Mouse (Mus musculus): ENCODE data around the gene Art4.
"Not testable (repeated sequence)": the region's sequence is repeated elsewhere in the genome, so short reads cannot be mapped to it uniquely, and the experiment has no call there.

The Art4 gene

DNA sequence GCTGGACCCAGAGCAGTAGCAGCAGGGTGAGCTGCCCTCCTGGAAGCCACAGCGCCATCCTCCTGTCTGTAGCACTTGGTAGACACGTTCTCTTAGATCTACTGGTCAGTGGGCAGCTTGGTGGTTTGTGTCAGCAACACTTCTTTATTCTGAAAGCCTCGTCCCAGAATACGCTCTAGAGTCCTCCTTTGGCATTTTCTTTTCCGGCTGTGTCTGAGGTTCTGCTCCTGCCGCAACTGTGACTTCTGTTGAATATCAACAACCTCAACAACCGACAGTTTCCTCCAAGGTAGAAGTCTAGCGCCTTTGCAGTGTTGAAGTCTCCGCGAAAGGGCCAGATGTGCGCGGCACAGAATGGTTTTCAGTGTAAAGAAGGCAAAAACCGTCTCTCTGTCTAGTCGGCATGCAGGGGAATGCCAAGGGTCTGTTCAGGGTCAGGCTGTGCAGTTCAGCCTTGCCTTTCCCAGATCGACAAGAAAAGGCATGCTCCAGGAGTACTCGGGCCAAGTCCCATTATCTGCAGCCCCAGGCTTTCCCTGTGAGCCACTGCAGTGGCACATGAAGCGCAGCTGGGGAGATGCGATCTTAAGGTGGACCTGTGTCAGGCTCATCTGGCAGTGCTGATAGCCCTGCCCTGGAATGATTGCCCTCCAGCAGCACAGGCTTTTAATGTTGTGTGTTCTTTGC is at the start of gene Art4:
Gene Art4, minus strand, starts transcription at position 548 of the 687 bp plus-strand sequence.
- no peak for DNase-seq (ENCODE audit: low read depth, low spot score)

DNA sequence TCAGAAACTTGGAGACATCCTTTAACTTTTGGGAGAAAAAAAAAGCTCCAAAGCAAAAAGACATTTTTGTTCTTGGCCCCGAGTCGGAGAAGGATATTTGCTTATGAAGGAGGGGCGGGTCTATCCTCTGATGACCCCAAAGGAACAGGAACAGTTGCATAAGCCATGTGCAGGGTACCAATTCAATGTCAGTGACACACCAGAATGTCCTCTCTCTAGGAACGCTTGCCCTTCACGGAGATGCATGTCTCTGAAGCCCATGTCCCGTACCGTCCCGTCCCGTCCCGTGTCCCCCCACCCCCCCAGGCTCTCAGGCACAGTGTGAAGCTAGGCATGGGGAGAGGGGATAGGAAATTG is 49.4 kb upstream of the Art4 start:
- no peak for DNase-seq (ENCODE audit: low read depth, low spot score)

DNA sequence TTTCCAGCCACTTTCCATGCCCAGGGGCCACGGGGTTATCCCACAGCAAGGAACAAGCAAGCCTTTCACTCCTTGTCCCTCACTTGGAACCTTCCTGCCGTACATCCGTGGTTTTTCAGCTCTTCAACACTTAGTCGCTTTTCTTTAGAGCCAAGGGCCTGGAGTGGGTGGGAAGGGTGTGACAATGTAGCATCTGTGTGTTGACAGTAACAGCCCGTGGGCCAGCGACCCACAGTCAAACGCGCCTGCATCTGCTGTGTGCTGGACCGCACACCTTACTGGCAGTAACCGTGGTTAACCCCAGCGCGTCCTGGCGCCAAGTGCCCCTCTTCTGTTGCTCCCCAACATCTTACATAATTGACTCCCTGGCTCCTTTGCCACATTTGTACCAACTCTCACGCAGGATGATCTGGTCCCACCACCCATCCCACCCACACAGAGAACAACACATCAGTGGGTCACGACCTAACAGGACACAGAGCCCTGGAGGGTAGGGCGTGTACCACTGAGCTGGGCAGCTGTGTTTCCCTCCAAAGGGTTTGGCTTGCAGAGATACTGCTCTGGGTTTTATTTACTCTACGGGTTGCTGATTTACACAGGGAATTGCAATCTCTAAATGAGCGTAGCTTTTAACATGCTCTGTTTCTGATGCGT is 48.9 kb upstream of the Art4 start:
- no peak for DNase-seq (ENCODE audit: low read depth, low spot score)

DNA sequence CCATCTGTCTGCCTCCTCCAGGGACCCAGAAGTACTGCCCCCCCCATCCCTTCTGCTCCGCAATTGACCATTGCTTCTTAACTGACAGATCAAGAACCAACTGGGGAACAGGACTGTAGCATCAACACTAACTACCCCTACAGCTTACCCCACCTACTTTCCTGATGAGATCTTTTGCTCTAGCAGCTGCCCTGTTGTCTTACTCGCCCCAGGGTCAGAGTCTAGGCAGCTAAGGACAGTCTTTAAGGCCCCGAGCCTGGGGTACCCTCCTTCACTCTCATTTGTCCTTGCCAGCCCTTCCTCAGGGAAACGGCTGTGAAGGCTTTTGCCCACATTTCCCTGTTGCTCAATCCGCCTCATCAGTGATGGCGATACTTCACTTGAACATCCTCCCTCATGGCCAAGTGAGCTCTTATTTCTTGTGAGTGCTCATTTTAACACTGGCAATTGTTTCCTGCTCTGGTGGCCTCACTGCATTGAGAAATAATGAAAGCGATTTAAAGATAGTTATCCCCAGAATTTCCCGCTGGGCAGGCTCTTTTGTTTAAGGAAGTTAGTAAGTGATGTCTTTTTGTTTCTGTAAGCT is 46.4 kb upstream of the Art4 start:
- no peak for DNase-seq (ENCODE audit: low read depth, low spot score)

- DNase-seq (ENCODE audit: low read depth, low spot score) = no peak
These were observed 45.0 kb upstream of the Art4 start for GRCm38 (mm10) chr6:136902527-136902926.

- DNase-seq (ENCODE audit: low read depth, low spot score) = no peak
These were observed 43.5 kb upstream of the Art4 start for GRCm38 (mm10) chr6:136901010-136901409.

DNA sequence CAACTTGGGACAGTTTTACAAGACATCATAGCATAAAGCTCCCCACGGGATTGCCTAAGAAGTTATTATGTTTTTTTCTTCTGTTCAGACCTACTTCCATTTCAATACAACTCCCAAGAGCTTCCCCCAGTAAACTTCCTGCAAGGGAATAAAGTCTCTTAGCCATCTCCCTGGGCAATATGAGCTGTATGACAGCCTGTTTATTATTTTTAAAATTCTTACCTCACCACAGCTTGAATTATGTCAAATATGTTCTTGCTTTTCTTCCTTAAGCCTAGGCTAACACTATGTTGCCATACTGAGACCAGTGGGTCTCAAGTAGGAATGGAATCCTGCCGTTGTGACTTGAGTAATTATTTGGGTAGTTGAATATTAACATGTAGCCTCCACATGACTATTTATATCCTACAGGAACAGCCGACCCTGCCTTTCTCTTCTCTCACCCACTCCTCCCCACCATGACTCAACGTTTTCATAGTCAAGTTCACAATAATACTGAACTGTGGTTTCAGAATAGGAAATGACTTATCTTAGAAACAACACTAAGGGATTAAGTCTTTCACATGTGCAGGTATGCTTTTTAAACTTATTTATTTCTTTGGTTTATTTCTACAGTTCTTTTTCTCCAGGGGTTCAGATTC is 43.0 kb upstream of the Art4 start:
- DNase-seq (ENCODE audit: low read depth, low spot score) = no peak

DNA sequence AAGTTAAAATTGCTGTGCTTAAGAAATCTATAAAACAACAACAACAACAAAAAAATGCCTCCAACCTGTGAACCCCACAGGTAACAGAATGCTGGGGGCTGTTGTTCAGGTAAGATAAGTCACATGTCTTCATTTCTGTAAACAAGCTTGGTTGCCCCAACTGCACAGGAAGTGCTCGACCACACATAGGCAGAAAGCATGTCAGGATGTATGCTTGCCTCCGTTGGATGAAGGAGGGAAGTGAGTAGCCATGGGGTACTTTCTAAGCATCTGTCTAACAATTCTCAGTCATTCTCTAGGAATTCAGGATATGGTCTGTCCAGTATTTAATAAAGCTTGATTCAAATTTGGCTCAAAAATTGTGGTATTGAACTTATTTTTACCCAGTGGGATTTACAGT is 41.4 kb upstream of the Art4 start:
- DNase-seq (ENCODE audit: low read depth, low spot score) = no peak

- DNase-seq (ENCODE audit: low read depth, low spot score) = no peak
These were observed 40.7 kb upstream of the Art4 start for GRCm38 (mm10) chr6:136898222-136898621.

DNA sequence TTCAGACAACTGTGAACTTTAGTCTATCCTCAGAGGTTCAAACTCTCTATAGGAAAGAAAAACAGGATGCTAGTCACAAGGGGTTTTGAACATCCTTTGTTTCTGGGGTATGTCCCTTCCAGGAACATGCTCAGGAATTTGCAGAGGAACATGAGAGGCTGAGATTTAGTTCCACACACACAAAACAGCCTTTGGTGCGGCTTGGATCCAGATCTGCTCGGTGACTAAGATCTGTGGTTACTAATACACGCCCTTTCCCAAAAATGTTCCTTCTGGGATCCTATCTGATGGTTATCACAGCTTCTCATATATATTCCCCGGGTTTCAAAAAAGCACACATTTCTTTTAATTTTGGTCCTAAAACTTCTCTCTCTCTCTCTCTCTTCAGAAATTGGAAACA is 40.3 kb upstream of the Art4 start:
- DNase-seq (ENCODE audit: low read depth, low spot score) = no peak

GRCm38 (mm10) chr6:136894532-136895339 is 37.2 kb upstream of the Art4 start:
- DNase-seq (ENCODE audit: low read depth, low spot score) = no peak

- no peak for DNase-seq (ENCODE audit: low read depth, low spot score)
These were observed 34.5 kb upstream of the Art4 start for GRCm38 (mm10) chr6:136892002-136892401.

- no peak for DNase-seq (ENCODE audit: low read depth, low spot score)
These were observed 32.0 kb upstream of the Art4 start for GRCm38 (mm10) chr6:136889554-136889953.

DNA sequence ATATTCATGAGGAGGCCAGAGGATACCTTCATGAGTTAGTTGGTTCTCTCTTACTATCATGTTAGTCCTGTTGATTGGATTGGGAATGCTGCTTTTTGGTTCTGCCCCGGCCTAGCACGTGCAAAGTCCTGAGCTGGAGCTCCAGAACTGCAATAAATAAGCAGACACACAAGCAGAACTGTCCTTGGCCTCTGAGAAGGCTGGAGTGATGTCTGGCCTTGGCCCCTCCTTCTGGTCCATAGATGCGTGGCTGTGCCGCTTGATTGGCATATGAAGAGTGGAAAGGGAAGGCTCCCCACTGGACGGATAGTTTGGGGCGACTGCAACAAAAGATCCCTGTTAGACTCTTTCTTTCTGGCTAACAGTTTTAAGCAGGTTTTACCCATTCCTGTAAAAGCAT is 31.5 kb upstream of the Art4 start:
- DNase-seq (ENCODE audit: low read depth, low spot score) = no peak

- DNase-seq (ENCODE audit: low read depth, low spot score) = no peak
These were observed 30.3 kb upstream of the Art4 start for GRCm38 (mm10) chr6:136887854-136888253.

DNA sequence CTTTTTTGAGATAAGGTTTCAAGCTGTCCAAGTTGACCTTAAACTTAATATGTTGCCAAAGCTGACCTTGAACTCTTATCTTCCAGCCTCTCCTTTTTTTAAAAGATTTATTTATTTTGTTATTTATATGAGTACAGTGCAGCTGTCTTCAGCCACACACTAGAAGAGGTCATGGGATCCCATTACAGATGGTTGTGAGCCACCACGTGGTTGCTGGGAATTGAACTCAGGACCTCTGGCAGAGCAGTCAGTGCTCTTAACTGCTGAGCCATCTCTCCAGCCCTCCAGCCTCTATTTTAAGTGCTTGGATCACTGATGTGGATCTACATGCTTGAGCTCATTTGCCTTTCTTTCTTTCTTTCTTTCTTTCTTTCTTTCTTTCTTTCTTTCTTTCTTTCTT is 27.2 kb upstream of the Art4 start:
- not testable (repeated sequence) for DNase-seq (ENCODE audit: low read depth, low spot score)

GRCm38 (mm10) chr6:136883961-136884360 is 26.4 kb upstream of the Art4 start:
- no peak for DNase-seq (ENCODE audit: low read depth, low spot score)

- DNase-seq (ENCODE audit: low read depth, low spot score) = no peak
These were observed 25.9 kb upstream of the Art4 start for GRCm38 (mm10) chr6:136883431-136883915.

DNA sequence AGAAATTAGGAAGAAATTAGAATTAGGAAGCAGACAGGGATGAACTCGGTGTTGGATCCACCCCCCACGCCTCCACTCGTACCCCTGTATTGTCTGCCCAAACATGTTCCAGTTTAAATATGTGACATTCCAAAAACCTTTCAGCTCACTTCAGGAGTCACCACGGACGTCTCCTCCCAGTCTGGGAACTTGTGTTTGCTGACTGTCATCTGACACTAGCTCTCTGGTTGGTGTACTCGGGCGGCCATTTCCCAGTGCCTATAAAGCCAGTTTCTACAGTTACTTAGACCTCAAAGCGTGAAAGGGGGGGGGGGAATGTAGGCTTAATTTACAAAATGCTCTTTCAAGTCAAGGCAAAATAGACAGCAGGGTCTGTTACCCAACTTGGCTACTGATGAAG is 24.1 kb upstream of the Art4 start:
- DNase-seq (ENCODE audit: low read depth, low spot score) = no peak

- DNase-seq (ENCODE audit: low read depth, low spot score) = no peak
These were observed 18.1 kb upstream of the Art4 start, which contains the start of gene Mgp for GRCm38 (mm10) chr6:136875670-136876069. Gene Mgp (minus strand): TSS chr6:136875823.

DNA sequence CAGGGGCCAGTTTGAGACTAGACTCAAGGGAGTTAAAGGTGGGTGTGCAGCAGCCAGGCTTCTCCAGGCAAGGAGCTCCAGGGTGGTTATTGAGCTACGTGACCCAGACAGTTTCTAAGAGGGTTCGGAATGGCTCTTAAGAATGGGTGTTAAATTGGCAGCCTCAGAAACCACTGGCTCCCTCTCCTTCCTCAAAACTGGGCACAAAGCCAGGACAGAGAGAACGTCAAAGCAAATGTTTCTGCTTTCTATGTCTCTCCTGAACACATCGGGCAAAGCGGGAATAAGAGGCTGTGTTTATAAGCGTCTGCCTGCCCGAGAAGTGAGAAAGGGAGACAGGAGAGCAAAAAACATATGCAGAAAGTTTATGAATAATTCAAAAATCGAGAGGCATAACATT is 17.1 kb upstream of the Art4 start:
- DNase-seq (ENCODE audit: low read depth, low spot score) = no peak

DNA sequence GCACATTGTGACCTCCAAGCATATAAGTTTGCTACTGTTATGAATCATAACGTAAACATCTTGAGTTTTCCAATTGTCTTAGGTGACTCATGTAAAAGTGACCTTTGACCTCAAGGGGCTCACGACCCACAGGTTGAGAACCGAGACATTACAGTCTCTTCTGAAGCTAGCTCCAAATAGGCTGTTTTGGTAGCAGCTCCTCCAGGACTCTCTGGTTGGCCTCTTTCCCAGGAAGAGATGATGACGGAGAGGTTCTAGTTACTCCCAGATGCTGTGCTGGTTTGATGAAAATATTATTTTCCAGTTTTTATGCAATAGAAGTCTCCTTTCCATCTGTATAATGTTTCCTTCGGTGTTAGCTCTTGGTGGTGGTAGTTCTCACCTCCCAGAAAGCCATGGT is 11.4 kb upstream of the Art4 start:
- no peak for DNase-seq (ENCODE audit: low read depth, low spot score)
